Mouse (Mus musculus) urinary bladder, postnatal 25 days (tissue): Measurements from ENCODE around the gene BC034090.

Experiments
- DNase-seq: peaks from one replicate; pipeline ENCODE4 v3.0.0; 2022; ENCODE audit warnings: low spot score

BC034090 gene

GRCm38 (mm10) chr1:155242488-155242745 is 1.8 kb downstream of the BC034090 start:
- DNase-seq = no peak

- no peak for DNase-seq
These were observed 2.4 kb downstream of the BC034090 start for GRCm38 (mm10) chr1:155241701-155242487.

- DNase-seq = no peak
These were observed 4.1 kb downstream of the BC034090 start for GRCm38 (mm10) chr1:155239962-155240717.

- no peak for DNase-seq
These were observed 5.1 kb downstream of the BC034090 start for GRCm38 (mm10) chr1:155239169-155239568.

- no peak for DNase-seq
These were observed 6.1 kb downstream of the BC034090 start for GRCm38 (mm10) chr1:155238126-155238525.

GRCm38 (mm10) chr1:155237390-155237789 is 6.9 kb downstream of the BC034090 start:
- no peak for DNase-seq

- DNase-seq = no peak
These were observed 7.8 kb downstream of the BC034090 start for GRCm38 (mm10) chr1:155236306-155237024.

GRCm38 (mm10) chr1:155235641-155236040 is 8.6 kb downstream of the BC034090 start:
- no peak for DNase-seq

GRCm38 (mm10) chr1:155233931-155234607 is 10.2 kb downstream of the BC034090 start:
- no peak for DNase-seq

GRCm38 (mm10) chr1:155233378-155233777 is 10.9 kb downstream of the BC034090 start:
- no peak for DNase-seq

GRCm38 (mm10) chr1:155232786-155233185 is 11.5 kb downstream of the BC034090 start:
- DNase-seq = no peak

GRCm38 (mm10) chr1:155232385-155232784 is 11.9 kb downstream of the BC034090 start:
- DNase-seq = no peak

GRCm38 (mm10) chr1:155229464-155230411 is 14.5 kb downstream of the BC034090 start:
- no peak for DNase-seq

- peak; percentile 79 for DNase-seq
These were observed 20.2 kb downstream of the BC034090 start for GRCm38 (mm10) chr1:155223849-155224554.

GRCm38 (mm10) chr1:155223036-155223435 is 21.2 kb downstream of the BC034090 start:
- no peak for DNase-seq

GRCm38 (mm10) chr1:155222101-155222669 is 22.1 kb downstream of the BC034090 start:
- no peak for DNase-seq

- no peak for DNase-seq
These were observed 25.3 kb downstream of the BC034090 start for GRCm38 (mm10) chr1:155218924-155219323.

- DNase-seq = peak; percentile 52
These were observed 26.2 kb downstream of the BC034090 start for GRCm38 (mm10) chr1:155217865-155218541.

GRCm38 (mm10) chr1:155216844-155217243 is 27.4 kb downstream of the BC034090 start:
- DNase-seq = no peak

- DNase-seq = no peak
These were observed 27.9 kb downstream of the BC034090 start for GRCm38 (mm10) chr1:155216313-155216712.
